Mouse (Mus musculus): ENCODE results near the gene Gm7030.

- TF ChIP-seq CTCF (IDR thresholded peaks at IDR 0.05; ENCODE audit: low read depth, low read length), result no peak
- no peak for TF ChIP-seq POLR2A (IDR thresholded peaks at IDR 0.05; ENCODE audit: insufficient read depth, low read length)
- TF ChIP-seq EP300 (IDR thresholded peaks at IDR 0.05; ENCODE audit: insufficient read depth, low read depth, low read length), result no peak
Measured at GRCm38 (mm10) chr17:36083870-36084451, 45.3 kb downstream of the Gm7030 start.
